ENCODE assay signal across 30 mouse cellular contexts in genomic region chr14:76128174-76128573, GRCm38 (mm10).
"Had no signal": no experiment of that assay in that cellular context is flagged by ENCODE, and none has a peak within 500 bp of the region (broad histone marks: within the 10 kb centered on the region; RNA-seq: fewer than 3 reads in every experiment).

No protein-coding gene starts in this region.

- H3K9ac ChIP-seq: heart, embryonic 12.5 days; heart, embryonic 13.5 days; heart, embryonic 15.5 days; hindbrain, embryonic 12.5 days; hindbrain, embryonic 13.5 days; hindbrain, embryonic 14.5 days; hindbrain, embryonic 15.5 days; intestine, embryonic 15.5 days; kidney, embryonic 15.5 days had no signal

- H3K4me3 ChIP-seq: heart, embryonic 12.5 days; heart, embryonic 13.5 days; heart, embryonic 15.5 days; hindbrain, embryonic 10.5 days; hindbrain, embryonic 12.5 days; hindbrain, embryonic 13.5 days; hindbrain, embryonic 15.5 days; intestine, embryonic 15.5 days; kidney, embryonic 15.5 days; layer of hippocampus, adult 2 months; left cerebral cortex, adult 2 months had no signal

- H3K27me3 ChIP-seq: heart, embryonic 12.5 days; heart, embryonic 13.5 days; heart, embryonic 15.5 days; hindbrain, embryonic 12.5 days; hindbrain, embryonic 13.5 days; hindbrain, embryonic 15.5 days; intestine, embryonic 15.5 days; kidney, embryonic 15.5 days had no signal

- DNase-seq: heart, postnatal 10 days; heart, postnatal 14 days; heart, postnatal 36 days; heart, postnatal 4 days; kidney, adult 11 months; kidney, adult 18-20 months; kidney, adult 2 months; kidney, adult 8-10 months; kidney, adult 9 months; kidney, postnatal 10 days; kidney, postnatal 14 days; kidney, postnatal 25 days; kidney, postnatal 36 days; kidney, postnatal 4 days; layer of hippocampus, adult 9-11 months; layer of hippocampus, postnatal 36 days had no signal

- H3K4me1 ChIP-seq: heart, embryonic 12.5 days; heart, embryonic 15.5 days; hindbrain, embryonic 10.5 days; hindbrain, embryonic 12.5 days; hindbrain, embryonic 13.5 days; hindbrain, embryonic 15.5 days; intestine, embryonic 15.5 days; kidney, embryonic 15.5 days had no signal

- H3K9me3 ChIP-seq: heart, embryonic 12.5 days; heart, embryonic 13.5 days; heart, embryonic 15.5 days; hindbrain, embryonic 10.5 days; hindbrain, embryonic 12.5 days; hindbrain, embryonic 13.5 days; hindbrain, embryonic 15.5 days; intestine, embryonic 15.5 days; kidney, embryonic 15.5 days had no signal

- H3K27ac ChIP-seq: heart, embryonic 13.5 days; heart, embryonic 15.5 days; hindbrain, embryonic 10.5 days; hindbrain, embryonic 12.5 days; hindbrain, embryonic 13.5 days; hindbrain, embryonic 14.5 days; hindbrain, embryonic 15.5 days; hindbrain, postnatal 0 days; intestine, embryonic 15.5 days; kidney, embryonic 15.5 days; kidney, postnatal 0 days; layer of hippocampus, adult 2 months; left cerebral cortex, adult 2 months had no signal
